Mouse (Mus musculus): ENCODE results near the gene Mettl21c.

GRCm38 (mm10) chr1:44027651-44028050 is 7.8 kb upstream of the Mettl21c start:
- TF ChIP-seq CTCF (IDR thresholded peaks at IDR 0.05; ENCODE audit: low read depth, low read length) (no peak), GATA1 (IDR thresholded peaks at IDR 0.05; ENCODE audit: borderline replicate concordance, low read length) (no peak), POLR2AphosphoS5 (IDR thresholded peaks at IDR 0.05; ENCODE audit: insufficient replicate concordance, low read depth, low read length) (no peak), GATA2 (IDR thresholded peaks at IDR 0.05; ENCODE audit: borderline replicate concordance, low read depth, low read length) (no peak), TAL1 (conservative IDR thresholded peaks at IDR 0.05; ENCODE audit: low read depth, low read length) (no peak)
